Mouse (Mus musculus): ENCODE data around the gene Tas2r139. TPM values are rescaled to one million over a fixed set of nuclear protein-coding genes. Genes with fewer than 3 reads are reported as not detected.
"Not testable (repeated sequence)": the region's sequence is repeated elsewhere in the genome, so short reads cannot be mapped to it uniquely, and the experiment has no call there.

The Tas2r139 gene
- total RNA-seq (2021): not detected
- long read RNA-seq, experiment 1: 0 reads
- long read RNA-seq, experiment 2: 0 reads

- DNase-seq (ENCODE audit: low spot score in 2 of 2): no peak
Measured at GRCm38 (mm10) chr6:42140636-42141035, at the start of gene Tas2r139. Gene Tas2r139, plus strand, starts transcription at chr6:42140936.

- DNase-seq (ENCODE audit: low spot score in 2 of 2): not testable (repeated sequence)
Measured at GRCm38 (mm10) chr6:42151115-42151514, 10.4 kb downstream of the Tas2r139 start.

GRCm38 (mm10) chr6:42182462-42182861, 41.7 kb downstream of the Tas2r139 start:
- no peak for DNase-seq (ENCODE audit: low spot score in 2 of 2)

- no peak for DNase-seq (ENCODE audit: low spot score in 2 of 2)
Measured at GRCm38 (mm10) chr6:42186230-42186629, 45.5 kb downstream of the Tas2r139 start.

Other genes starting within 250 kb of the Tas2r139 start
- gene Sval1, start 189.3 kb upstream of the Tas2r139 start, total RNA-seq (2021): not detected
- not detected for gene Sval3, start 172.8 kb upstream of the Tas2r139 start, total RNA-seq (2021)
- not detected for gene Sva, start 102.5 kb upstream of the Tas2r139 start, total RNA-seq (2021)
- gene Tas2r144, start 74.4 kb downstream of the Tas2r139 start, total RNA-seq (2021): not detected
- gene Gstk1, start 105.0 kb downstream of the Tas2r139 start, total RNA-seq (2021): 10 to 100 TPM; 75.2 to 77.9 TPM
- gene Tmem139, start 121.0 kb downstream of the Tas2r139 start, total RNA-seq (2021): 1 to 10 TPM in 1 of 2 experiments, under 1 TPM in 1; 0.37 to 1.7 TPM
- gene Casp2, start 124.0 kb downstream of the Tas2r139 start, total RNA-seq (2021): 10 to 100 TPM; 52.4 to 61.4 TPM
- 1 to 10 TPM; 1.5 to 2.6 TPM for gene Clcn1, start 145.7 kb downstream of the Tas2r139 start, total RNA-seq (2021)
- 1 to 10 TPM; 1.3 to 1.5 TPM for gene Fam131b, start 183.7 kb downstream of the Tas2r139 start, total RNA-seq (2021)
- 100 to 1,000 TPM; 106 to 111 TPM for gene Zyx, start 208.7 kb downstream of the Tas2r139 start, total RNA-seq (2021)
- 1 to 10 TPM; 3.2 to 4.9 TPM for gene Epha1, start 232.3 kb downstream of the Tas2r139 start, total RNA-seq (2021)

Measured in adrenal gland, postnatal 4 days (tissue).